Mouse (Mus musculus): ENCODE measurements around the gene Il1b.

Gene Il1b

DNA sequence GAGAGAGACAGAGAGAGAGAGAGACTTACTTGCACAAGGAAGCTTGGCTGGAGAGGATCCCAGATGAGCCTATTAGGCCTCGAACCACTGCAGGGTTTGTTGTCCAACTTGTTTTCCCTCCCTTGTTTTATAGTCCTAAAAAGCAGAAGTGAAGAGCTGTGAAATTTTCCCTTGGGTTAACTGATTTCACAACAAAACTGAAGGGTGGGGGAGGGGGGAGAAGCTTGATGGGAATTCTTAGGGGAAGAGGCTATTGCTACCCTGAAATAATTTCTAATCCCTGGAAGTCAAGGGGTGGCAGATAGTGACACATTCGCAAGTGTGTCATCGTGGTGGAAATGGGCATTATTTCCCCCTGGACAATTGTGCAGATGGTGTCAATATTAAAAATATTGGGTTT, at the start of gene Il1b:
Il1b (minus strand) TSS at position 101 of the 400 bp plus-strand sequence.
- DNase-seq, result no peak

DNA sequence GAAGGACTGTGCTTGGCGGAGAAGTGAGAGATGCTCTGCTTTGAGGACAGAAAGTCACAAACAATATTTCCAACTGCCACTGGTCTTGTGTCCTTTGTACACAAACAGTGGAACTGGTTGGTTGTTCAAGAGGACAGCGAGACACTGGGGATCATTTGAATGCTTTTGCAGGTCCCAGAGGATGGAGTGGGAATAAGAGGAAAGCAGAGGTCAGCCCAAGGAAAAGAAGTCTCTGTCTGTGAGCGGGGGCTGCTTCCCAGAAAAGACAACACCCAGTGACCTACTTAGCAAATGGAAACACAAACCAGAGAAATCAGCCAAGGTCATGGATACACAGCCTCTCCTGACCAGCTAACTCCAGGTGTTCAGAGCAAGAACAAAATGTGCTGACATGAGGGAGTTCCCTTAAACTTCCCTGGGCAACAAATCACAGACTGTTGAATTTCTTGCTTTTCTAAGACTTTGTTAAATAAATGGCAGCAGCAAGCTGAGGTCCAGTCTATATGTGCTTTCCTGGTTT, 48.5 kb upstream of the Il1b start:
- DNase-seq, result no peak

DNA sequence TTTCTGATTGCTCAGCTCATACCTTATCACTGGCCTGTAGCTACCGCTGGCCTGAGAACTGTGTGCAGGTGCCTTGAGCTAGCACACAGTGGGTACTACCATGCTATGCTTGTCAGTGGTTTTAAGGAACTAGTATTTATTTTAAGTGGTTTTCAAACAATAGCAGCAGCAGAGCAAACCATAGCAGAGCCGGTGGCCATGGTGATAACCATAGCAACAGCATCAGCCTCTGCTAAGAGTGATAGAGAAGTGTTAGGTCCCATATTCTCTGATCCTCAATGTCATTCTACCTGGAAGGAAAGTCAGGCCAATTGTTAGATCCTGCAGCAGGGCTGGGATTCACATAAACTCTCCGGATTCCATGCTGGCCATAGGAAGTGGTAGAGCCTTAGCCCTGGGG, 43.7 kb upstream of the Il1b start:
- DNase-seq, result no peak

DNA sequence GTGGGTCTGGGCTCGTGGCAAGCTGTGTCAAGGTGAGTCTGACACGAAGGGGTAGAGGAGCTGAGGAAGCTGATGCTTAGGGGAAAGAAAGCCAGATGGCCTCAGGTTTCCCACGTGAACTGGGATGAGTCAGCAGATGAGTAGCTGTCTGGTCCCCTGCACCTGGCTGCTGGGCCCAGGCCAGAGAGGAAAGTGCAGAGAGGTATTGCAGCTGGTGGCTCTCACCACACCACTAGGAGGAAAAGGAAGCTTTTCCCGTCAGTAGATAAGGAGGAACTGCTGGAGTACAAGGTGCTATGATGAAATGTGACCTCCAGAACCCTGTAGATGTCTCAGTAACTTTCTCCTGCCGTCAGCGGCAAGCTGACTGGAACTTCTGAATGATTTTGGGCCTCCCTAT, 42.5 kb upstream of the Il1b start:
- DNase-seq, result no peak

DNA sequence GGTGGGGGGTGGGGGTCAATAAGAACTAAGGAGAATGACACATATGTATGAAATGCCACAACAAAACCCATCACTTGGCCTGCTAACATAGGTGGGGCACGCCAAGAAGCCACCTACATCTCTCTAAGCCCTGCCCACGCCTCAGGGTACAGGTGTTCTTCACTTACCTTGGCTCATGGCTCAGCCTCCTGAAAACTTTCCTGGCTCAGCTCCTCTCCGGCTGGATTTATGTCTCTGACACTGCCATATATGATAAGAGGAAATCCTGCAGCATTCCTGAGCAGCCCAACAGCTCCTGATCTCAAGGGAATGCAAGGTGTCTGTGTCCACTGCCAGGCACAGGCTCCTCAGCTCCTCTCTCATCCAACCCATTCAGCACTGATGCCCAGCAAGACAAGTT, 40.7 kb upstream of the Il1b start:
- DNase-seq, result no peak

DNA sequence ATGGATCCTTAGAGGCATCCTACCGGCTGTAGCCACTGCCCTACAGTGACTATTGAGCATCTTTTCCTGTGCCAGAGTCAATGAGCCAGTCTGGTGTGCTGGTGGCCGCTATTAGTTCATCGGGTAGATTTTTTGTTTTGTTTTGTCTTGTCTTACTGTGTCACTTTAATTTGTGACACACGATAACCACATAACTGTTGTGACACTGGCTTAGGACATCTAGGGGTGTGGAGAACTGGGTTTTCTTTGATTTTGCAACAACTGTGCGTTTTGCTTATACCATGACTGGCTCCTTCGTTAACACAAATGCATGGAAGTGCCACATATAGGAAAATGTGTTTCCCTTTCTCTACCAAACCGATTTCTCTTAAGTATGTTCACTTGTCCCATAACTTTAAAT, 39.4 kb upstream of the Il1b start:
- DNase-seq, result no peak

DNA sequence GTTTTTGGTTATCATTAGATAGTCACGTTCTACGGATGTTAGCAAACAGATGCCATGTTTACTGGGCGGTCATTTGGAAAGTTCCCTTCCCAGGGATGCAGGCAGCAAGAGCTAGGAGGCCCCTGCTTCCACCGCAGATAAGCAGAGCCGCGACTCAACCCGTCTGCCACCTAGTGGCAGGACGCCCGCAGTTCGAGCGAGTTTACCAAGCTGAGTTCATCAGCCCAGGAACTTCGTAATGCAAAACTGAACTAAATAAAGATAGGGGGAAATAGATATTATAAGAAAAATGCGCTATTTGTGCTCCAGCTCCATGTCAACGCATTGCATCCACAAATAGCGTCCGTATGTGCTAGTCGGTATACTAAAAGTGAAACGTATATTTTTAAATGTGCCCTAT, 37.5 kb upstream of the Il1b start:
- peak; percentile 34 for DNase-seq

DNA sequence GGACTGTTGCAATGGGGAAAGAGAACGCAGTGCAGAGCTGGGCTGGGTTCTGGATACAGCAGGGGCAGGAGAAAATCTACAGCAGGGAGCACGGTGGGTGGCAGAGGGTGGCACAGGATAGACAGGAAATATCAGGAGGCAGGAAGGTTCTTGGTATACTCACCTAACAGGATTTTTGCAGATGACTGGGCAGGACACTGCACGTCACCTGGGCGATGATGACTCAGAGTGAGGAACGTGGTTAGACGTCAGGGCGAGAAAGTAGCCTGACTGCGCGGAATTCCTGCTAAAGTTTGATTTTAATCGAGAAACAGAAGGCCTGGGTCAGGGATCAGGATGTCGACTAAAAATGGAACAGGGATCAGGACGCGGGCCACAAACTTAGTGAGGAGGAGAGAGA, 36.7 kb upstream of the Il1b start:
- no peak for DNase-seq

DNA sequence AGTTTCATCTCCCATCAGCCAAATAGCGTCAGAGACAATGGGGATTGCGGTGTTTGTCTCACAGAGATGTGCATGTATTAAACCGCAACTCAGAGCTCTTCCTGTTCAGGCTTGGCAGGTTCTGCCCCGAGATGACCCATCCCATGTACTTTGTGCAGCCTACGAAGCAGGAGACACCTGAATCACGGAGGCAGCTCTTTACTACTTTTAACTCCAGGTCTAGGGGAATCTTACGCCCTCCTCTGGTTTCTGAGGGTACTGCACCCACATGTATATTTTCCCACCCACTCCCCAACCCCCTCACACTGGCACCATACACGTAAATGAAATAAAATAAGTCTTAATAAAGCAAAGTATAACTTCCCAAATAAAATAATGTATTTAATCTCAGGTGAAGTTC, 35.6 kb upstream of the Il1b start:
- no peak for DNase-seq

DNA sequence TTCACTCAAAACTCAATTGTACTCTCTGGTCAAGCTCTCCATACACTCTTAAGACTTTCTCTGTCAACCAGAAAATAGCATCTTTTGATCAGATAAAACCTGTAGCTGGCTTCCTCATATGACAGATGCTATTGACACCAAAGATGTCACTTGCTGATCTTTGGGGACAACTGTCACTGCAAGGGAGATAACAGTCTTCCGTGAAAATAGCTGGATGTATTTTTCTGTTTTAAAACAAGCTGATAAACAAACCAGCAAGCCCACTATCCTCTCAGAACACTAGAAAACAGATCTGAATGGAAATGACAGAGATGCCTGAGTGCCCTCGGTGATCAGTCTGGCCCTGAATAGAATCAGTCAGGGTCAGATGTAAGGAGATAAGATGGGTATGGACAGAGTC, 32.8 kb upstream of the Il1b start:
- DNase-seq, result no peak

DNA sequence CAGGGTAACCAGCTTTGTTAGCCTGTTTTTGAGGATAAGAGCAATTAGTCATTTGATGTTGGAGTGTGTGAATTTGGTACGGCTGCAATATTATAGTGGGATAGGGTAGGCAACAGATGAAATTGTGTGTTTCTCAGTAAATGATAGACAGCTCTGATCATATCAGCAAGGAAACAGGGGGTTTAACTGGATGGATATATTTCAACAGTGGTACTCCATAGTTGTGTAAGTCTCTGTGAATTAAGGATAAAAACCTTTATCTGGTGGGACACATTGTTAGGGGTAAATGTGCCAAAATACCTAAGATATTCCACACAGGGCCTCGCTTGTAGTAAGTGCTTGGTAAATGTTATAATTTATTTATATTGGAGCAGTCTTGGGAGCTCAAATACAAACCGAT, 31.4 kb upstream of the Il1b start:
- DNase-seq, result no peak

DNA sequence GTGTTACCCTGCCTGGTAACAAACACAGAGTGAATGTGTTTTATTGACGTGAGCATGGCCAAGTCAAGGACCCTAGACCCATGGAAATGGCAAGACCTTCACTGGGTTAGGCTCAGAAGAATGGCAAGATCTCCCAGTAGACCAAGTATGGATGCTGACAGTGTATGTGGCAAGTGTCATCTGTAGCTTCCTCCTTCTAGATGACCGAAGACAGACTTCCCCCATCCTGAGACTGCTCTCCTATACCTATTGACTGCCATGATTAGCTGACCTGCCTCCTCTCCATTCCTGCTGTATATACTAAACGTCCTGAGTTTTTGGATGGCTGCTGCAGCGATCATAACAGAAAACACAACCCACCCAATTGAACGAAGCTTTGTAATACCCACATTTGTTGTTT, 30.9 kb upstream of the Il1b start:
- DNase-seq, result no peak

DNA sequence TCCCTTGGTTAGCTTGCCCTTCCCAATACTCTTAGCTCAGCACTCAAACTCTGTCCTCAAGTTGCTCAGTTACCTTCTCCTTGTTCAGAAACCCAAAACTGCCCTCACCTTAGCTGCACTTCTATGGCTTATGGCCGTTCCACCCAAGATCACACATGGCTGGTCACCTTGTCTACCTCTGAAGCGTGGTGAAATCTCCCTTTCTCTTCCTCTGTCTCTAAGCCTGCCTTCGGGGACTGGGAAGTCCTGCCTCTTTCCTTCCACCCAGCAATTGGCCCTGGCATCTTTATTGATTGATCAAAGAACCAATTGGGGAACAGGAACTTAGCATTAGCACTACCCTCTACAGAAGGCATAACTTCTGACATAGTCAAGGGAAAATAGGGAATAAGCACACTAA, 27.2 kb upstream of the Il1b start:
- DNase-seq, result no peak

DNA sequence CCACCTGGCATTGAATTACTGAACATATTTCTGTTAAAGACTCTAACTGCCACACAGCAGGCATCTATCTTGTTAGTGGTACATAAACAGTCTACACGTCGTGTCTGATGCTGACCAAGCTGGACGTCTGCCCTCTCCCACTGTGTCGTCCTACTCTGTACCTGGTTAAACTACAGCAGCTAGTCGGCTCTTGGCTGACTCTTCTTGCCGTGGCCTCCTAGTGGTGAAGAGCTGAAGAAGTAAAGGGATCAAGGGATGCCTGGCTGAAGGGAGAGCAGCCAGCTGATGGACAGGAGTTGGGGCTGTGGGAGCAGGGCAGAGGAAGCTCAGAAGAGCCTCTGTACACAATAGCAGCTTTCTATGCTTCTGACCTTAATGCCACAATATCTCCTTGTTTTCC, 22.6 kb upstream of the Il1b start:
- DNase-seq, result peak; percentile 8

DNA sequence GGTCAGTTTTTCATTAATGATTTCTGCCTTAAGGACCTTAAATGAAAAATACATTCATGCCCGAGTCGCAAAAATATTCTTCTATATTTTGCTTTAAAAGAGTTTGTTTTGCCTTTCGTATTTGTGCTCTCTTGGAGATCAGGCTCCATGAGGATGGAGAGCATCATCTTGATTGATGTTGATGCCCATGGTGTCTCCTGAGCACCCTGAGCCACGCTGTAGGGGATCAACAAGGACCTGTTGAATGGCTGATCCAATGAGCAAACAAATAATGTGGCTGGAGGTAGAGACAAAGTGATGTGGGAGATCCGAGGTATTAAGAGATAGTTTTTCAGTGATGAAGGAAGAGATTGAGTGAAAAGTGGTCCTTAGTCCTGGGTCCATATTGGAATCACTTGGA, 19.2 kb upstream of the Il1b start:
- DNase-seq, result no peak

DNA sequence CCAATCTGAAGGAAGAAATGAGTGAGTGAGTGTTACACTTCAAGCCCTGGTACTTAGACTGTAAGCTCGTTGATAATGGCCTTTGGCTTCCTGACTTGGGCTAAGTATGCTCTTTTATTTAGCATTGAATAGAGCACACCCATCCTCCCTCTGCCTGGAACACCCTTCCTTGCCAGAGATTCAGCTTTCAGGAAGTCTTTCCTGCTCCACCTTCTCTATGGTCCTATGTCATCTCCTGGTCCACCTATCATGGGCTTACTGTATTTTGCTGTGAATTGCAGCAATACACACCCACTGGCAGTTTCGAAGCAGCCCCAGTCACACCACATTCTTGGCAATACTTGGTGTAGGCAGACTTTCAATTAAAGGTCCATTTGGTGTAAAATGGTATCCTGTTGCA, 18.4 kb upstream of the Il1b start:
- DNase-seq, result no peak

DNA sequence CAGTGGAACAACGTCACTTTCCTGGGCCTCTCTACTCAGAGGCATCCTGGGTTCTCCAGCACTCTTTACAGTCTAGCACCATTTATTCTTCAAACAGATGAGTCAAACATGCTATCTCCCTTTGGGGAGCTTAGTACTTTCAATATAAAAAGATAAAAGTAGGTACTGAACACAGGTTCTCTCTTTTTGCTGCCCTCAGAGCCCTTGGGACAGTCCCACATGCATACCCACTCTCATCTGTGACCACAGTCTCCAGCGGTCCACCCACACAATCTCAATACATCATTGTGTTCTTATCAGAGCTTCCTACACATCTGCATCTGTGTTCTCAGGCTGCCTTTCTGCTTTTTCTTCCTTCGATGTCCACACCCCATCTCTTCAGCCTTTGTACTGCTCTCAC, 14.4 kb upstream of the Il1b start:
- no peak for DNase-seq

DNA sequence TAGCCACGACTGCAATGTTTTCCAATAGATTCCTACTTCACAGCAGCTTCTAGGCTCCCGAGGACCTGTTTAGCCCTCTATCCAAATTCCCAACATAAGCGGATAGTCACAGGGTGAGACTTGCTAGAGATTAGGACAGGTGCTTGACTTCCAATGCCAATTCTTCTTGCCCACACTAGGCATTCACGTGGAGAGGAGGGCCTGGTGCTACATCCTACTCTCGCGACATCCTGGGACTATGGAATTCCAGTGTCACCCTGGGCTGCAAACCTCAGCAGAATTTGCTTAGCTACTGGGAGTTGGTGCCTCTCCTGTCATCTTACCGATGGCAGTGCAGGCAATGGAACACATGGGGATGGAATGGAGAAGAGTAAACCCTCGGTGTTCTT, 13.3 kb upstream of the Il1b start:
- DNase-seq, result no peak

DNA sequence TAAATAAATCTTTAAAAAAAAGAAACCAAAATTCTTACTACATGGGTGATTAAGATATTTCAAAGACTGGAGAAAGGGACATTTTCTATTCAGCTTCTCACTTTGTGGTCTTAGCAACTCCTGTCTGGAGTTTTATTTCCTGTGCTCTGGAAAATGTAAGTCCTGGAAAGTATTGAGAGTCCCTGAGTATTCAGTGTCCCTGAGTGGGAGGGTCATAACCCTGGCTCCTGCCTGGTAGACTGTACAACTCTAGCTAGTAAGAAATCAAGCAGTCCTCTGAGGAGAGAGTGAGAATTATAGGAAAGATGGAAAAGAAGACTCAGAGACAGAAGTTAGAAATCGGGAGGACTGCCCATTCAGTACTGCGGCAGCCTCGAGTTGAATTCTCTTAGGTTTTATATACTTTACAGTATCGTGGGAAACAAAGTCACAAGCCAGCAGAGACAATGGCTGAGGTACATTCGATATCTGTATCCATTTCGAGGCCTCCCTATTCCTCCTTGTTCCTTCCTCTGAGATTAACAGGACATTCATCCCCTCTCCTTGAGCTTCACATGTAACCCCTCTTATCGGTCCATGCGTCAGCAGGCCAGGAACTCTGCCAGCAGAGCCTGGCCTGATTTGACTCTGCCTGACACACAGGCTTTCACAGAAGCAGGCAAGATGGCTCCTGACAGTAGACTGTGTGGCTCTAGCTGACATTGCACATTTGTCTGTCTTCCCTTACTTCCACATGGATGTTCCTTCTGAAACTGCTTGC, 12.8 kb upstream of the Il1b start:
- DNase-seq, result no peak

DNA sequence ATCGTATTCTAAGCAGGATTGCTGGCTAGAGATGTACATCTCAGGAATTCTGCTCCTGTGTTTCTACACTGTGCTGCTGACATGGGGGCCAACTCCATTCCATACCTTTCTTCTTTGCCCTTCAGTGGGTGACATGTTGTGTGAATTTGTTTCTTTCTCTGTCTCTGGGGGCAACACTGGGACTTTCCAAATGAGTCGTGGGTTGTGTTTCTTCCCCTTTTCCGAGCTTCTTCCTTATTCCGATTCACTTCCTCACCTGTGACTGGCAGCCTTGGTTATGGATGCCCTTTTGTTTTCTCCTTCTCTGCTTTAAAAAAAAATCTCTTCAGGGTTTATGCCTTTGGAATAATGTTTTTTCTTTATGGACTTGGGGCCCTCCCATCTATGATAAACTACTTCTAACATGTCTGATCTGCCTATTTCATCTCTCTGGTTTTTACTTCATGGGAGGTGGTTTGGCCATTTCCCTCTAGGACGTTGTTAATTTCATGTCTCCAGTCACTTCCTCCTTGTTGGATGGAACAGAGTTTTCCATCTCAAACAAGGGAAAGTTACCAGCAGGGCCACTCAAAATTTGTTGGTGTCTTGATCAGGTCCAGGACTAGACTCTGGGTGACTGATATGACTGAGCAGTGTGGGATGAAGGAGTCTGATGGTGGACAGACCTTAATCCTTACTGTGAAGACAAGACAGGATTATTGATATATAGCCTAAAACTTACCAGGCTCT, 10.0 kb upstream of the Il1b start:
- no peak for DNase-seq

DNA sequence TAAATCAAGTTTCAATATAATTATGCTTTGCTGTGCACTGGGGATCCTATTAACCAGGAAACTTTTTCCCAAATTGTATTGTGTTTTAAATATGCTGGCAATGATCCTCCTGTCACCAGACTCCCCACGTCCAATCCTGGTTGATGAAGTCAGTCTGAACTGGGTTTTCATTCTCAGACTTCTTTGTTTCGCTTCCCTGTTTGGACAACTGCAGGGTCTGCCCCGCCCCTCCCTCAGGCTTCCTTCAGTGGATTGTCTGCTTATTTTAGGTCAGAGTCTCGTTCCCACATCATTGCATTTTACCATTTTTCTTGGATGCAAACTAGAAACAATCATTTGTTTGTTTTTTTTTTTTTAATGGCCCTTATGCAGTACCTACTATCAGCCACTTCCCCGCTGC, 9.3 kb upstream of the Il1b start:
- no peak for DNase-seq

DNA sequence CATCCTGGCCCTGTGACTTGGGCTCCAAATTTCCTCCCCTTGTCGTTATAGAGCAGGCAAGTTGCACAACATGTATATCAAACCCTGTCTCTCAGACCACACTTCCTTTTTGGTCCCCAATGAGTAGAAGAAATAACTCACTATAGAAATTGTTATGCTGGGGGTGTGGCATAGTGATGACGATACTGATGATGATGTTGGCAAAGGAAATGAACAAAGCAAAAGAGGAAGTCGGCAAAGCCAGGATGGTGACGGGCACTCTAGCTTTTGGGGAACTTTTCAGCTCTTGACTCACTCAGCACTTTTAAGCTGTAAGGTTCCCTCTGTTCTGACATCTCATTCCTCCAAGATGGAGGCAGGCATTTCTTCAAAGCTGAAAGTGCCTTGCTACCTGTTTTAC, 2.4 kb upstream of the Il1b start:
- no peak for DNase-seq

DNA sequence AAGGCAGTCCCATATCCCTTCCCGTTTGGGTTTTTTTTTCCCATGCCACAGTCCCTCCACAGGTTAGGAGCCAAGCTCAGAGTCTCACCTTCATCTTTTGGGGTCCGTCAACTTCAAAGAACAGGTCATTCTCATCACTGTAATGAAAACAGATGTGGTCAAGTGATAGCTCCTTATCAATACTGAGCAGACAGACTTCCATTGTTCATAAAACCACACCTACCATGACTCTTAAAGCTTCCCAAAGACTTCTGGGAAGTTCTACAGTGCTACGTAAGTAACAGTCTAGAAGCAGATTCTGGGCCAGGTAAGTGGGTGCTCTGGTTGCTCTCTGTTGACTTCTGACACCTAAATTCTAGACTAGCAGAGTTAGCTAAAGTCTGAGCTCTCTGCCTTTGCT, 1.3 kb downstream of the Il1b start:
- DNase-seq, result no peak

DNA sequence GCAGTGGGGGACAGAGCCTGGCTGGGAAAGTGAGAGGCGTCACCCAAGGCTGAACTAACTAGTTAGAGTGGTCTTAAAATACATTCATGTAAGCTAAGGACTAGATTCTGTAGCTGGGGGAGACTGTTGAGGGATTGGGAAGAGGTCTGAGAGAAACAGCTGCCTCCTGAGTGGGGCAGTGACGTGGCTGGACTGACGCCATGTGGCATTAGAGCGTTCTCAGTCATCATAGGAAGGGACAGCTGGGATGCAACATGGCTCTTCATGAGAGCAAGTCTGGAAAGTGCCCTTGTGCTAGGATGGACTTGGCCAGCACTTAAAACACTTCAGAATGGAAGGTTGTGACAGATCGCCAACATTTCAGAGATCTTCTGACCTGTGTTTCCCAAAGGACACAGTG, 2.1 kb downstream of the Il1b start:
- DNase-seq, result no peak

DNA sequence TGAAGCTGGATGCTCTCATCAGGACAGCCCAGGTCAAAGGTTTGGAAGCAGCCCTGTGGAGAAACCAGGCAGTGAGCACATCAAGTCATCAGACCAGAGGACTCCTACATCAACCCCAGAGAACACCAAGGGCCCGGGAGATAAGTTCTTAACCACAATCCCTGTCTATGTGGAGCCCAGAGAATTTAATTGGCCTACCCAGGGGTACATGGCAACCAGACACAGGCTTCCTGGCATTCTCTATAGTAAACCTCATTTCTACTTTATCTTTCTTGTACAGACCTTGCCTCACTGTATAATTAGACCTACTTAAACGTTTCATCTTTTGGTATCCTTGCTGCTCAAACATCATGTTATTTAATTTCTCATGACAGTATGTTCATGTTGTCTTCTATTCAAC, 2.8 kb downstream of the Il1b start:
- no peak for DNase-seq
